Mouse (Mus musculus) bone marrow macrophage, adult 2 months (primary cell): ENCODE results near the gene Nbas. TPM values are rescaled to one million over a fixed set of nuclear protein-coding genes. Genes with fewer than 3 reads are reported as not detected.

Source experiments
- H3K27ac ChIP-seq: 2 replicates; pipeline ENCODE4 v1.5.1; 2012; ENCODE audit warnings: low read depth, low read length; ENCODE audit not compliant: insufficient read depth
- H3K4me1 ChIP-seq: 2 replicates; pipeline ENCODE4 v1.6.1; 2012; ENCODE audit warnings: low read length; ENCODE audit not compliant: control insufficient read depth, insufficient read depth
- H3K4me3 ChIP-seq: 2 replicates; pipeline ENCODE4 v1.5.1; 2012; ENCODE audit warnings: mild to moderate bottlenecking, low read length, moderate library complexity; ENCODE audit not compliant: insufficient read depth
- CTCF ChIP-seq: IDR thresholded peaks from 2 replicates; pipeline ENCODE4 v1.5.1; 2012; ENCODE audit warnings: low read depth, mild to moderate bottlenecking, low read length, moderate library complexity
- POLR2A ChIP-seq: IDR thresholded peaks from 2 replicates; pipeline ENCODE4 v1.6.1; 2012; ENCODE audit warnings: mild to moderate bottlenecking, low read depth, low read length, borderline replicate concordance
- polyA plus RNA-seq: library from polyadenylated mRNA; stranded (reverse); fragments of >200 nt; gene quantifications from 2 replicates; pipeline ENCODE4 v1.2.4, GENCODE M21; 2012; ENCODE audit not compliant: missing spikeins, insufficient read depth, insufficient read length

The Nbas gene
- polyA plus RNA-seq, 1 experiment: 7.3 TPM

GRCm38 (mm10) chr12:13293421-13293881 lies 24.5 kb downstream of the Nbas start:
- no peak overlapping the region for H3K27ac ChIP-seq
- H3K4me1 ChIP-seq: peaks cover 5% of the 10 kb centered on the region
- no peak for TF ChIP-seq POLR2A
- no peak for TF ChIP-seq CTCF
- H3K4me3 ChIP-seq: no peak overlapping the region

- H3K4me1 ChIP-seq: no peaks in the 10 kb centered on the region
- no peak overlapping the region for H3K4me3 ChIP-seq
- TF ChIP-seq CTCF (no peak), POLR2A (no peak)
- no peak overlapping the region for H3K27ac ChIP-seq
Measured at GRCm38 (mm10) chr12:13303037-13303436, 34.1 kb downstream of the Nbas start.

GRCm38 (mm10) chr12:13313966-13314365 lies 45.0 kb downstream of the Nbas start:
- no peaks in the 10 kb centered on the region for H3K4me1 ChIP-seq
- TF ChIP-seq CTCF (no peak), POLR2A (no peak)

GRCm38 (mm10) chr12:13314384-13314783 lies 45.5 kb downstream of the Nbas start:
- Histone ChIP-seq H3K27ac (no peak overlapping the region), H3K4me1 (no peaks in the 10 kb centered on the region), H3K4me3 (no peak overlapping the region)
- no peak for TF ChIP-seq POLR2A
- TF ChIP-seq CTCF: no peak

More at GRCm38 (mm10) chr12:13313966-13314365, 45.0 kb downstream of the Nbas start:
- Histone ChIP-seq H3K27ac (no peak overlapping the region), H3K4me3 (no peak overlapping the region)

- TF ChIP-seq POLR2A: no peak
- no peak for TF ChIP-seq CTCF
- H3K27ac ChIP-seq: no peak overlapping the region
- no peaks in the 10 kb centered on the region for H3K4me1 ChIP-seq
- no peak overlapping the region for H3K4me3 ChIP-seq
Measured at GRCm38 (mm10) chr12:13315081-13315480, 46.1 kb downstream of the Nbas start.

- H3K4me1 ChIP-seq: peaks cover 2% of the 10 kb centered on the region; the same call in 1 of the 2 replicates
- TF ChIP-seq POLR2A: no peak
- no peak for TF ChIP-seq CTCF
- H3K4me3 ChIP-seq: no peak overlapping the region
Measured at GRCm38 (mm10) chr12:13342535-13342934, 73.6 kb downstream of the Nbas start.

GRCm38 (mm10) chr12:13356201-13356600 lies 87.3 kb downstream of the Nbas start:
- no peak overlapping the region for H3K27ac ChIP-seq
- H3K4me1 ChIP-seq: peaks cover 12% of the 10 kb centered on the region
- no peak for TF ChIP-seq POLR2A
- TF ChIP-seq CTCF: no peak
- H3K4me3 ChIP-seq: no peak overlapping the region

More at GRCm38 (mm10) chr12:13342535-13342934, 73.6 kb downstream of the Nbas start:
- H3K27ac ChIP-seq: no peak overlapping the region

GRCm38 (mm10) chr12:13356769-13357168 lies 87.8 kb downstream of the Nbas start:
- H3K4me3 ChIP-seq: no peak overlapping the region

GRCm38 (mm10) chr12:13357229-13357628 lies 88.3 kb downstream of the Nbas start:
- Histone ChIP-seq H3K4me1 (peaks cover 12% of the 10 kb centered on the region), H3K27ac (no peak overlapping the region), H3K4me3 (no peak overlapping the region)
- TF ChIP-seq POLR2A: no peak
- TF ChIP-seq CTCF: no peak

More at GRCm38 (mm10) chr12:13356769-13357168, 87.8 kb downstream of the Nbas start:
- H3K27ac ChIP-seq: no peak overlapping the region
- TF ChIP-seq POLR2A (no peak), CTCF (no peak)
- H3K4me1 ChIP-seq: peaks cover 12% of the 10 kb centered on the region

- Histone ChIP-seq H3K4me1 (peaks cover 12% of the 10 kb centered on the region), H3K27ac (no peak overlapping the region), H3K4me3 (no peak overlapping the region)
- TF ChIP-seq CTCF: no peak
- TF ChIP-seq POLR2A: no peak
Measured at GRCm38 (mm10) chr12:13358849-13359248, 89.9 kb downstream of the Nbas start.
